15 mouse cellular contexts compared by ENCODE assay signal in genomic region chr1:134865552-134865951, GRCm38 (mm10).
DNase-seq lines count a peak whose midpoint lies in the region; ATAC-seq and TF ChIP-seq lines count a peak whose summit lies in the region.
"Had no signal": no experiment of that assay in that cellular context is flagged by ENCODE, and none has a peak within 500 bp of the region (broad histone marks: within the 10 kb centered on the region; RNA-seq: fewer than 3 reads in every experiment).

No protein-coding gene starts in this region.

- H3K27ac ChIP-seq in heart, embryonic 16.5 days (ENCODE audit: low read length): no peak overlapping the region
- peak overlapping the region; percentile 98 for H3K27ac ChIP-seq in olfactory bulb, adult 2 months (ENCODE audit: insufficient read depth, low read depth, low read length)

- no peak overlapping the region for H3K4me2 ChIP-seq in heart, embryonic 16.5 days (ENCODE audit: low read depth, low read length)

- H3K4me3 ChIP-seq in heart, embryonic 16.5 days (ENCODE audit: low read length): no peak overlapping the region
- H3K4me3 ChIP-seq in olfactory bulb, adult 2 months (ENCODE audit: insufficient read depth, low read depth, low read length): peak overlapping the region; percentile 70

- no peaks in the 10 kb centered on the region for H3K9me3 ChIP-seq in heart, embryonic 16.5 days (replicated peaks; ENCODE audit: control insufficient read depth, low read length)

- intact Hi-C loops in heart, postnatal 25 days (cut with DNase I): no loop called here
- intact Hi-C loops in left cerebral cortex, postnatal 36 days (cut with DNase I): no loop called here

- peak; percentile 58; the same call in 1 of the 2 replicates for ATAC-seq in heart, embryonic 16.5 days (replicated peaks; ENCODE audit: extremely low read depth, insufficient read depth, low FRiP score)
- peak; percentile 74 for ATAC-seq in CD4-positive, CD25-positive, alpha-beta regulatory T cell, adult 4 months

- peaks cover 22% of the 10 kb centered on the region for H3K36me3 ChIP-seq in heart, embryonic 16.5 days (ENCODE audit: control insufficient read depth, insufficient read depth)

- no peak overlapping the region for H3K9ac ChIP-seq in heart, embryonic 16.5 days (ENCODE audit: low read length)

- H3K4me1 ChIP-seq in heart, embryonic 16.5 days (ENCODE audit: control insufficient read depth, insufficient read depth, low read length): peaks cover 5% of the 10 kb centered on the region; the same call in 1 of the 2 replicates
- H3K4me1 ChIP-seq in olfactory bulb, adult 2 months (ENCODE audit: control insufficient read depth, insufficient read depth, low read length): peaks cover 11% of the 10 kb centered on the region

- DNase-seq in heart, postnatal 25 days (ENCODE audit: low spot score): no peak
- DNase-seq in CD4-positive helper T cell, adult 2 months (ENCODE audit: low read depth, low spot score): peak; percentile 52
- no peak for DNase-seq in cerebellum, adult 11-12 months
- DNase-seq in left cerebral cortex, postnatal 36 days (ENCODE audit: low spot score in 2 of 2): no peak
- DNase-seq in urinary bladder, postnatal 4 days (ENCODE audit: low spot score in 2 of 2): no peak
- DNase-seq: adrenal gland, adult 8-10 months; cerebellum, adult 18-20 months; heart, postnatal 14 days; layer of hippocampus, postnatal 36 days; lung, adult 18-20 months; lung, postnatal 36 days; retina, postnatal 1 day had no signal

- no peak for TF ChIP-seq POLR2A in olfactory bulb, adult 2 months (IDR thresholded peaks at IDR 0.05; ENCODE audit: insufficient read depth, low read depth, low read length)

- 59% methylated on average over 6 of the region's 6 CpGs for WGBS in heart, embryonic 16.5 days
- WGBS in olfactory bulb, adult 2 months: 23% methylated on average over 6 of the region's 6 CpGs

- TF ChIP-seq CTCF in olfactory bulb, adult 2 months (IDR thresholded peaks at IDR 0.05; ENCODE audit: insufficient read depth, low read depth, low read length): no peak

- H3K27me3 ChIP-seq in heart, embryonic 16.5 days (ENCODE audit: control insufficient read depth, insufficient read depth, low read length): no peaks in the 10 kb centered on the region
